Mouse (Mus musculus): ENCODE data around the gene Klhl23. TPM values are rescaled to one million over a fixed set of nuclear protein-coding genes. Genes with fewer than 3 reads are reported as not detected.

Gene Klhl23
- polyA plus RNA-seq, 1 experiment from 2014 or later, result 29.2 TPM

GRCm38 (mm10) chr2:69884581-69884980 lies 62.8 kb downstream of the Klhl23 start:
- Histone ChIP-seq H3K36me3 (peaks cover 8% of the 10 kb centered on the region; the same call in 1 of the 2 replicates), H3K4me3 (peak overlapping the region; percentile 67), H3K4me1 (peaks cover 7% of the 10 kb centered on the region; the same call in 1 of the 2 replicates), H3K27ac (no peak overlapping the region), H3K9ac (peak overlapping the region; percentile 82; the same call in 1 of the 2 replicates), H3K9me3 (no peaks in the 10 kb centered on the region), H3K27me3 (no peaks in the 10 kb centered on the region), H3K4me2 (replicated peaks) (peak overlapping the region; percentile 70)
- no peak for ATAC-seq (ENCODE audit: low FRiP score, low read depth)
- 56% methylated on average over 6 of the region's 6 CpGs for WGBS

- peak overlapping the region; percentile 70 for H3K4me2 ChIP-seq (replicated peaks)
- no peaks in the 10 kb centered on the region for H3K9me3 ChIP-seq
- H3K27ac ChIP-seq, result peak overlapping the region; percentile 79; the same call in 1 of the 2 replicates
- peak overlapping the region; percentile 67 for H3K4me3 ChIP-seq
- peak overlapping the region; percentile 82 for H3K9ac ChIP-seq
- no peaks in the 10 kb centered on the region for H3K27me3 ChIP-seq
- ATAC-seq (ENCODE audit: low FRiP score, low read depth), result no peak
- WGBS, result 7% methylated on average over 12 of the region's 12 CpGs
- H3K36me3 ChIP-seq, result peaks cover 5% of the 10 kb centered on the region; the same call in 1 of the 2 replicates
- peaks cover 7% of the 10 kb centered on the region; the same call in 1 of the 2 replicates for H3K4me1 ChIP-seq
Observed at GRCm38 (mm10) chr2:69885050-69885449, 63.3 kb downstream of the Klhl23 start.

DNA sequence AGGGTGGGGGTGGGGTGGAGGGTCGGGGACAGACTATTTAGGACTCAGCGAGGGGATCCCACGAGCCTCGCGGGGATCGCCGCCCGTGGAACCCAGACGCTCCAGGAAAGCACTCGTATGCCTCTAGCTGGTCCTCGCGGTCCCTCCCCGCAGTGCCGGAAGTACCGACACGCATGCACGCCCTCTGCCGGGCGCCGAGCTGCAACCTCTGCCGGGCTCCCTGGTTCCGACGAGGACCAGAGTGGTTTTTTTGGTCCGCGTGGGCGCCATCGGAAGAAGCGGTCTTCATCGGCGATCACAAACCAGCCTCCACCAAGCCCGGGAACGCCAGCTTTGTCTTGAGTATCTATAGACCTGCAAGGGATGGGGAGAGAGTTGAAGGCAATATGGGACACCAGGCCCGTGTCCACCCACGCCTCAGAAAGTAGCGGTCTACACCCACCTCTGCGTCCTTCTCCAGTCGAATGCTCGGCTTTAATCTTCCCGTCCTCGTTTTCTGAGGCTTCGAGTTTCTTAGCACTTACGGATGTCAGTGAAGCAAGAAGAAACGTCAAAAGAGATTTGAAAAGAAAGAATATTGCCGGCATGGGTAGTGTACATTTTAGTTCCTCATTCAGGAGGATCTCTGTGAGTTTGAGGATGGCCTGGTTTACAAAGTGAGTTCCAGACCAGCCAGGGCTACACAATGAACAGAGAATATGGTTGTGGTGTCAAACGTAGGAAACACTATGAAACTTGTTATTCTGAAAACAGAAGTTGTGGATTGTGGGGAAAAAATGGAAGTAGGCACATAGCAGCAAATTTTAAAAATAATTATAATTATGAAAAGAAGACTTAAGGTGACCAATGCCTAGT lies 63.9 kb downstream of the Klhl23 start, which contains the start of gene Mettl5:
Gene Mettl5 (minus strand): TSS at position 165 of the 855 bp plus-strand sequence.
- no peaks in the 10 kb centered on the region for H3K27me3 ChIP-seq
- H3K36me3 ChIP-seq, result peaks cover 5% of the 10 kb centered on the region; the same call in 1 of the 2 replicates
- peak within 1 kb of the TSS; percentile 79; the same call in 1 of the 2 replicates for H3K27ac ChIP-seq
- H3K4me2 ChIP-seq (replicated peaks), result peak within 1 kb of the TSS; percentile 70
- H3K4me3 ChIP-seq, result peak within 1 kb of the TSS; percentile 67
- no peaks in the 10 kb centered on the region for H3K9me3 ChIP-seq
- H3K4me1 ChIP-seq, result peaks cover 7% of the 10 kb centered on the region; the same call in 1 of the 2 replicates
- peak; percentile 95 for ATAC-seq (ENCODE audit: low FRiP score, low read depth)
- 2% methylated on average over 45 of the region's 45 CpGs for WGBS
- H3K9ac ChIP-seq, result peak within 1 kb of the TSS; percentile 82

Other genes starting within 250 kb of the Klhl23 start
- 0.04 TPM in 1 of 2 replicates, not detected in the other for gene Lrp2, start 235.9 kb upstream of the Klhl23 start, polyA plus RNA-seq (2015; fragmentation: Nextera tagmentation; extraction: Ambion mirVana)
- 20.5 and 21.6 TPM in 2 replicates for gene Bbs5, start 174.8 kb upstream of the Klhl23 start, polyA plus RNA-seq (2015; fragmentation: Nextera tagmentation; extraction: Ambion mirVana)
- 17.6 and 22.0 TPM in 2 replicates for gene Klhl41, start 151.8 kb upstream of the Klhl23 start, polyA plus RNA-seq (2015; fragmentation: Nextera tagmentation; extraction: Ambion mirVana)
- gene Fastkd1, start 108.4 kb upstream of the Klhl23 start, polyA plus RNA-seq (2015; fragmentation: Nextera tagmentation; extraction: Ambion mirVana), result 10.3 and 12.1 TPM in 2 replicates
- gene Ppig, start 99.4 kb upstream of the Klhl23 start, polyA plus RNA-seq (2015; fragmentation: Nextera tagmentation; extraction: Ambion mirVana), result 169 and 174 TPM in 2 replicates
- 1.9 and 2.3 TPM in 2 replicates for gene Ccdc173, start 32.4 kb upstream of the Klhl23 start, polyA plus RNA-seq (2015; fragmentation: Nextera tagmentation; extraction: Ambion mirVana)
- 22.2 and 25.2 TPM in 2 replicates for gene Phospho2, start 32.3 kb upstream of the Klhl23 start, polyA plus RNA-seq (2015; fragmentation: Nextera tagmentation; extraction: Ambion mirVana)
- gene Ssb, start 39.6 kb downstream of the Klhl23 start, polyA plus RNA-seq (2015; fragmentation: Nextera tagmentation; extraction: Ambion mirVana), result 379 and 400 TPM in 2 replicates
- gene Mettl5, start 63.7 kb downstream of the Klhl23 start, polyA plus RNA-seq (2015; fragmentation: Nextera tagmentation; extraction: Ambion mirVana), result 36.2 and 40.5 TPM in 2 replicates
- gene Ubr3, start 75.3 kb downstream of the Klhl23 start, polyA plus RNA-seq (2015; fragmentation: Nextera tagmentation; extraction: Ambion mirVana), result 13.8 and 14.6 TPM in 2 replicates
- 0.04 TPM in 1 of 2 replicates, not detected in the other for gene Myo3b, start 217.2 kb downstream of the Klhl23 start, polyA plus RNA-seq (2015; fragmentation: Nextera tagmentation; extraction: Ambion mirVana)